Mouse (Mus musculus): ENCODE measurements around the gene Zfp58. TPM values are rescaled to one million over a fixed set of nuclear protein-coding genes. Genes with fewer than 3 reads are reported as not detected.

Zfp58 gene
- polyA plus RNA-seq (2012; ENCODE audit: insufficient read depth, insufficient read length, missing spikeins): 6.1 and 8.0 TPM in 2 replicates

DNA sequence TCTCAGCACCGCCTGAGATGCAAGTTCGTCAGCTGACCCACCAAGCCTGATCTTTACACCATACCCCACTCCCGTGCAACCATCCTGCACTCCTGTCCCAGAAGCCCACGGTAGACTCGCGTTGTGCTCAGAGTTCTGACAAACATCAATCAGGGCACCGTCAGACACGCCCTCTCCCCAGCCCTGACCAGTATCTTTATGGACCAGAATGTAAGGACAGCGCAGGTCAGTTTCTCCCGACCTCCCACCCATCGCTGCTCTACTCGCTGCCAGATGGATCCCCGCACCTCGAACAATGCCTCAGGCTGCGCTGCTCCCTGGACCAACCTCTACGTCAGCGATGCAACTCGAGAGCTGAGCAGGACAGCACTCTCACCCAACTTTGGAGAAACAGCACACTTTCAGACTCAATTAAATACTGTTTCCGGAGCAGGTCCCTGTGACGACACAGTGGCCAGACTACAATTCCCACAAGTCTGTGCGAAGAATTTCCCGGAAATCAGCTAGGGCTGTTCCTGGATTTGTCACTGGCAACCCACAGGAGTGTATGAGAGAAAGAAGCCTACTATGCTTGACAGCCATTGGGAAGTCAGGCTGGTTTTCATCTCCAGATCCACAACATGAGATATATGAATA lies at the start of gene Zfp58:
Zfp58 (minus strand) TSS at position 472 of the 636 bp plus-strand sequence.
- Histone ChIP-seq H3K4me1 (ENCODE audit: control insufficient read depth, insufficient read depth, low read length) (peaks cover 5% of the 10 kb centered on the region), H3K27ac (ENCODE audit: insufficient read depth, low read depth, low read length) (no peak within 1 kb of the TSS), H3K4me3 (ENCODE audit: insufficient read depth, low read length) (peak within 1 kb of the TSS; percentile 72)
- TF ChIP-seq POLR2A (IDR thresholded peaks at IDR 0.05; ENCODE audit: borderline replicate concordance, low read depth, low read length): no peak
- TF ChIP-seq CTCF (IDR thresholded peaks at IDR 0.05; ENCODE audit: low read depth, low read length): no peak

DNA sequence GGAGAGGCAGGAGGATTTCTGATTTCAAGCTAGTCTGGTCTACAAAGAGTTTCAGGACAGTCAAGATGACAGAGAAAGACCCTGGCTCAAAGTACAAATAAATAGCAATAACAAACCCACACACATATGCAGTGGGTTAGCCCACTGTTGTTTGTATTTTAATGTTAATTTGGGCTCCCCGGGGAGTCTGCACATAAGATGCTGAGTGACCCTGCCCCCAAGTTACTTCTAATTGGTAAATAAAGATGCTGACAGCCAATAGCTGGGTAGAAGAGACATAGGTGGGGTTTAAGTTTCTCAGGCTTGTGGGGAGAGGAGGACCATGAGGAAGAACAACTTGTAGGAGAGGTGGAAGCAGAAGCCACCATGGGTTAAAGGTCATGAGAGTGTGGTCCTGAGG lies 45.6 kb upstream of the Zfp58 start:
- TF ChIP-seq POLR2A (IDR thresholded peaks at IDR 0.05; ENCODE audit: borderline replicate concordance, low read depth, low read length) (no peak), CTCF (IDR thresholded peaks at IDR 0.05; ENCODE audit: low read depth, low read length) (no peak)

GRCm38 (mm10) chr13:67527049-67527730 lies 26.8 kb upstream of the Zfp58 start:
- Histone ChIP-seq H3K4me3 (ENCODE audit: insufficient read depth, low read length) (no peak overlapping the region), H3K4me1 (ENCODE audit: control insufficient read depth, insufficient read depth, low read length) (peaks cover 22% of the 10 kb centered on the region), H3K27ac (ENCODE audit: insufficient read depth, low read depth, low read length) (peak overlapping the region; percentile 75)
- TF ChIP-seq CTCF (IDR thresholded peaks at IDR 0.05; ENCODE audit: low read depth, low read length) (no peak), POLR2A (IDR thresholded peaks at IDR 0.05; ENCODE audit: borderline replicate concordance, low read depth, low read length) (no peak)

More for the DNA sequence above, 45.6 kb upstream of the Zfp58 start:
- no peak overlapping the region for H3K4me3 ChIP-seq (ENCODE audit: insufficient read depth, low read length)
- H3K4me1 ChIP-seq (ENCODE audit: control insufficient read depth, insufficient read depth, low read length): no peaks in the 10 kb centered on the region
- H3K27ac ChIP-seq (ENCODE audit: insufficient read depth, low read depth, low read length): no peak overlapping the region

GRCm38 (mm10) chr13:67525753-67526410 lies 25.5 kb upstream of the Zfp58 start, which contains the start of the genes Gm26965 and Zfp87:
Gene Gm26965, minus strand, starts transcription at chr13:67526151.
Gene Zfp87, minus strand, starts transcription at chr13:67526177.
- no peak for TF ChIP-seq POLR2A (IDR thresholded peaks at IDR 0.05; ENCODE audit: borderline replicate concordance, low read depth, low read length)
- TF ChIP-seq CTCF (IDR thresholded peaks at IDR 0.05; ENCODE audit: low read depth, low read length): no peak
- H3K27ac ChIP-seq (ENCODE audit: insufficient read depth, low read depth, low read length): peak within 1 kb of the TSS; percentile 75
- peak within 1 kb of the TSS; percentile 84 for H3K4me3 ChIP-seq (ENCODE audit: insufficient read depth, low read length)
- peaks cover 22% of the 10 kb centered on the region for H3K4me1 ChIP-seq (ENCODE audit: control insufficient read depth, insufficient read depth, low read length)

GRCm38 (mm10) chr13:67500908-67501307 lies 553 bp upstream of the Zfp58 start:
- TF ChIP-seq POLR2A (IDR thresholded peaks at IDR 0.05; ENCODE audit: borderline replicate concordance, low read depth, low read length) (no peak), CTCF (IDR thresholded peaks at IDR 0.05; ENCODE audit: low read depth, low read length) (no peak)
- Histone ChIP-seq H3K4me3 (ENCODE audit: insufficient read depth, low read length) (no peak overlapping the region), H3K4me1 (ENCODE audit: control insufficient read depth, insufficient read depth, low read length) (peaks cover 5% of the 10 kb centered on the region), H3K27ac (ENCODE audit: insufficient read depth, low read depth, low read length) (no peak overlapping the region)

DNA sequence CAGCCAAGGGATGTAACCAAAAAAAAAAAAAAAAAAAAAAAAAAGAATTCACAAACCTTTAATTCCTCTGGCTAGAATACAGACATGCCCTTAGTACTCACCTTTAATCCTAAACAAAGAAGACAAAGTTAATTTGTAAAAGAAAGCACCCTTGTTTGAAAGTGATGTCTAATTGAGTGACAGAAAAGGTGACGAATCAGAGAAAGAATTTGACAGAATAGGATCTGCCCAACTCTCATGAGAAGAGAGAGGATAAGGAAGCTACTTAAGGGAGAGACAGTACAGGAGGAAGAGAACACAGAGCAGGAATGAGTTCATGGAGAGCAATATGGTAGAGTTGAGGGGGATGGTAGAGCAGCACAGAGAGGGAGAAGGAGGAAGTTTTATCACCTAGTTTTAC lies 4.7 kb downstream of the Zfp58 start:
- Histone ChIP-seq H3K27ac (ENCODE audit: insufficient read depth, low read depth, low read length) (no peak overlapping the region), H3K4me1 (ENCODE audit: control insufficient read depth, insufficient read depth, low read length) (peaks cover 5% of the 10 kb centered on the region), H3K4me3 (ENCODE audit: insufficient read depth, low read length) (no peak overlapping the region)
- no peak for TF ChIP-seq POLR2A (IDR thresholded peaks at IDR 0.05; ENCODE audit: borderline replicate concordance, low read depth, low read length)
- TF ChIP-seq CTCF (IDR thresholded peaks at IDR 0.05; ENCODE audit: low read depth, low read length): no peak

DNA sequence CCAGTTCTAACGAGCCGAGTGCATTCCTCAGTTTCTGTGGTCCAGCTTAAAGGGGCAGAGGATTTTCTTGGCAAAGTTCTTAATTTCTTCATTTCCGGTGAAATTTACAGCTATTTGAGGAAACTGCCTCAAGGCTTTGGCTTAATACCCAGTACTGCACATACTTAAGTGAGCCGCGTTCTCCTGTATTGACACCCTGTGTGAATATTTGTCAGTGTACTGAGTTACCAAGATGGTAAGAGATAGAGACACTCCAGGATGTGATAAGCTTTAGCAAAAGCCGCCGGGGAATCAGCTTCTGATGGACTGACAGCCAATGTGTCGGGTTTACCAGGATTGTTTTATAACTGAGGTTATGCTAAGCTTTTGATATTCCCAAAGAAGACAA lies 15.9 kb downstream of the Zfp58 start:
- peak overlapping the region; percentile 64 for H3K4me3 ChIP-seq (ENCODE audit: insufficient read depth, low read length)
- peak overlapping the region; percentile 58 for H3K27ac ChIP-seq (ENCODE audit: insufficient read depth, low read depth, low read length)

DNA sequence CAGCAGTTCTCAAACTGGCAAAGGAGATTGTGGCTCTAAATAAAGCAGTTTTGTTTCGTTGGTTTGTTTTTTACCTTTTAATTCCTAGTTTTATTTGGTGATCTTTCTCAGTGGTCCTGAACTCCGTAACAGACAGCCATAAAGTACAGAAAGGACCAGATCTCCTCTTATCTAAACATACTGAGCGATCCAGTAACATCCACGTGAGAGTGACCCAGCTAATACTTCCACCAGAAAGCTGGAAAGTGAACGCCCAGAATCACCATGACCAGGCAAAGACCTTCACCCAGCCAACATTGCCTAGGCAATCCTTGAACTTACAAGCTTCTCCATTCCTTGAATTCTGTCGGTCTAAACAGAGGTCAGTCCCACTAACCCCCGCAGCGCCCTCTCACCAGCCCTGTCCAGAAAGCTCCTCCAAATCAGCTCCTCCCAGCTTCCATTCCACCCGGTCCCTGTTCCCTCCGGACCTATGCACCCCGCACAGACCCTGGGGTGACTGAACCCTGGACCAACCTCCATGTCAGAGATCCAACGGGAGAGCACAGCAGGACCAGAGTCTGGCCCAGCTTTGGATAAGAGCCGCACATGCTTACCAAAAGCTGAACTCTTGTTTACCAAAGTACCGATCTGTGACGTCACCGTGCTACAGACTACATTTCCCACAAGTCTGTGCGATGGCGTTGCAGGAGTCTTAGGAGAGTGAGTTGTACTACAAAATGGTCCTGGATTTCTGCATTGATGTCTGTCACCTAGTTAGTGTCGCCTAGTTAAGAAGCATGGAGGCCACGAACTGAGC lies 16.5 kb downstream of the Zfp58 start, which contains the start of gene Zfp874b:
Zfp874b (minus strand) TSS at position 634 of the 799 bp plus-strand sequence.
- Histone ChIP-seq H3K4me1 (ENCODE audit: control insufficient read depth, insufficient read depth, low read length) (peaks cover 8% of the 10 kb centered on the region), H3K27ac (ENCODE audit: insufficient read depth, low read depth, low read length) (peak within 1 kb of the TSS; percentile 60), H3K4me3 (ENCODE audit: insufficient read depth, low read length) (peak within 1 kb of the TSS; percentile 64)
- TF ChIP-seq POLR2A (IDR thresholded peaks at IDR 0.05; ENCODE audit: borderline replicate concordance, low read depth, low read length): no peak
- TF ChIP-seq CTCF (IDR thresholded peaks at IDR 0.05; ENCODE audit: low read depth, low read length): no peak

More for the DNA sequence above, 15.9 kb downstream of the Zfp58 start:
- H3K4me1 ChIP-seq (ENCODE audit: control insufficient read depth, insufficient read depth, low read length): peaks cover 8% of the 10 kb centered on the region
- TF ChIP-seq CTCF (IDR thresholded peaks at IDR 0.05; ENCODE audit: low read depth, low read length) (no peak), POLR2A (IDR thresholded peaks at IDR 0.05; ENCODE audit: borderline replicate concordance, low read depth, low read length) (no peak)

- TF ChIP-seq POLR2A (IDR thresholded peaks at IDR 0.05; ENCODE audit: borderline replicate concordance, low read depth, low read length): no peak
- no peak for TF ChIP-seq CTCF (IDR thresholded peaks at IDR 0.05; ENCODE audit: low read depth, low read length)
- Histone ChIP-seq H3K4me3 (ENCODE audit: insufficient read depth, low read length) (no peak overlapping the region), H3K27ac (ENCODE audit: insufficient read depth, low read depth, low read length) (no peak overlapping the region), H3K4me1 (ENCODE audit: control insufficient read depth, insufficient read depth, low read length) (peaks cover 8% of the 10 kb centered on the region)
Observed at GRCm38 (mm10) chr13:67481528-67481927, 18.8 kb downstream of the Zfp58 start.
